Mouse (Mus musculus) MEL (cell line): ENCODE measurements around the gene Pip5k1b. TPM values are rescaled to one million over a fixed set of nuclear protein-coding genes. Genes with fewer than 3 reads are reported as not detected.

Source experiments
- DNase-seq: peaks from one replicate; pipeline ENCODE4 v3.0.0; 2011; ENCODE audit warnings: low read depth, low spot score
- H3K27ac ChIP-seq: 2 replicates; pipeline ENCODE4 v1.5.1; 2012; ENCODE audit warnings: low read depth, mild to moderate bottlenecking, control low read depth, low read length, moderate library complexity; ENCODE audit not compliant: control insufficient read depth
- H3K27me3 ChIP-seq, 2 experiments: fragments of 150-350 bp in 1 of 2; sonication (generic) in 1 of 2; 2 replicates each; pipeline ENCODE4 v1.6.1; 2012; ENCODE audit warnings: low read length in 2 of 2, mild to moderate bottlenecking in 2 of 2, improper control_type of control experiment in 1 of 2, moderate library complexity in 1 of 2; ENCODE audit not compliant: insufficient read depth in 2 of 2, control insufficient read depth in 1 of 2
- H3K36me3 ChIP-seq, 2 experiments: 2 replicates each; pipeline ENCODE4 v1.6.1; 2012 to 2014; ENCODE audit warnings: low read length in 2 of 2, improper control_type of control experiment in 1 of 2, inconsistent platforms in 1 of 2, mild to moderate bottlenecking in 1 of 2; ENCODE audit not compliant: insufficient read depth in 2 of 2, control insufficient read depth in 1 of 2
- H3K4me1 ChIP-seq, 2 experiments: fragments of 150-350 bp in 1 of 2; sonication (generic) in 1 of 2; 2 replicates each; pipeline ENCODE4 v1.6.1; 2012; ENCODE audit warnings: low read length in 2 of 2, improper control_type of control experiment in 1 of 2, mild to moderate bottlenecking in 1 of 2; ENCODE audit not compliant: insufficient read depth in 2 of 2, control insufficient read depth in 1 of 2
- H3K4me3 ChIP-seq, 2 experiments: fragments of 150-350 bp in 1 of 2; sonication (generic) in 1 of 2; 2 replicates each; pipeline ENCODE4 v1.5.1; 2012; ENCODE audit warnings: low read depth in 2 of 2, low read length in 2 of 2, mild to moderate bottlenecking in 2 of 2, moderate library complexity in 2 of 2, control low read depth in 1 of 2, improper control_type of control experiment in 1 of 2; ENCODE audit not compliant: control insufficient read depth in 1 of 2, insufficient read depth in 1 of 2
- H3K79me2 ChIP-seq: 2 replicates; pipeline ENCODE4 v1.6.1; 2012; ENCODE audit warnings: mild to moderate bottlenecking, low read length, moderate library complexity; ENCODE audit not compliant: control insufficient read depth, poor library complexity, insufficient read depth
- H3K9ac ChIP-seq: 2 replicates; pipeline ENCODE4 v1.6.1; 2012; ENCODE audit warnings: low read depth, mild to moderate bottlenecking, control low read depth, low read length, moderate library complexity; ENCODE audit not compliant: control insufficient read depth, poor library complexity, severe bottlenecking
- H3K9me3 ChIP-seq: fragments of 150-350 bp; sonication (generic); replicated peaks from 2 replicates; pipeline ENCODE4 v1.6.1; 2012; ENCODE audit warnings: mild to moderate bottlenecking, low read length, improper control_type of control experiment, moderate library complexity; ENCODE audit not compliant: insufficient read depth
- CHD1 ChIP-seq: IDR thresholded peaks from 2 replicates; pipeline ENCODE4 v1.6.1; 2012; ENCODE audit warnings: low read depth, mild to moderate bottlenecking, inconsistent platforms, low read length, improper control_type of control experiment
- CTCF ChIP-seq, 3 experiments: IDR thresholded peaks in 2 of 3; conservative IDR thresholded peaks in 1 of 3; 2 replicates each; pipeline ENCODE4 v1.5.1; 2011 to 2012; ENCODE audit warnings: low read length in 3 of 3, low read depth in 2 of 3, mild to moderate bottlenecking in 2 of 3, improper control_type of control experiment in 1 of 3, inconsistent platforms in 1 of 3, mixed read lengths in 1 of 3, moderate library complexity in 1 of 3; ENCODE audit not compliant: control insufficient read depth in 1 of 3, insufficient read depth in 1 of 3, poor library complexity in 1 of 3, severe bottlenecking in 1 of 3
- ELF1 ChIP-seq: IDR thresholded peaks from 2 replicates; pipeline ENCODE4 v1.6.1; 2014; ENCODE audit warnings: low read depth, mild to moderate bottlenecking, inconsistent platforms, low read length, improper control_type of control experiment, moderate library complexity
- ETS1 ChIP-seq: IDR thresholded peaks from 2 replicates; pipeline ENCODE4 v1.6.1; 2012; ENCODE audit warnings: low read depth, mild to moderate bottlenecking, inconsistent platforms, low read length, improper control_type of control experiment, moderate library complexity
- GABPA ChIP-seq: IDR thresholded peaks from 2 replicates; pipeline ENCODE4 v1.6.1; 2012; ENCODE audit warnings: low read depth, mild to moderate bottlenecking, inconsistent platforms, low read length, improper control_type of control experiment, moderate library complexity
- HCFC1 ChIP-seq: IDR thresholded peaks from 2 replicates; pipeline ENCODE4 v1.6.1; 2012; ENCODE audit warnings: low read depth, mild to moderate bottlenecking, inconsistent platforms, low read length, improper control_type of control experiment, moderate library complexity
- JUND ChIP-seq: IDR thresholded peaks from 2 replicates; pipeline ENCODE4 v1.6.1; 2011; ENCODE audit warnings: low read depth, mild to moderate bottlenecking, improper control_type of control experiment, low read length
- KAT2A ChIP-seq: conservative IDR thresholded peaks from 2 replicates; pipeline ENCODE4 v1.6.1; 2012; ENCODE audit warnings: low read depth, low read length, improper control_type of control experiment, inconsistent platforms
- MEF2A ChIP-seq: IDR thresholded peaks from 2 replicates; pipeline ENCODE4 v1.6.1; 2014; ENCODE audit warnings: low read depth, mild to moderate bottlenecking, inconsistent platforms, low read length, improper control_type of control experiment; ENCODE audit not compliant: poor library complexity, insufficient replicate concordance, severe bottlenecking; ENCODE audit errors: extremely low read depth
- MXI1 ChIP-seq: IDR thresholded peaks from 2 replicates; pipeline ENCODE4 v1.6.1; 2011; ENCODE audit warnings: mild to moderate bottlenecking, low read depth, low read length, improper control_type of control experiment
- MYC ChIP-seq: IDR thresholded peaks from 2 replicates; pipeline ENCODE4 v1.6.1; 2011; ENCODE audit warnings: low read depth, mild to moderate bottlenecking, low read length, improper control_type of control experiment, moderate library complexity
- NELFE ChIP-seq: IDR thresholded peaks from 2 replicates; pipeline ENCODE4 v1.6.1; 2011; ENCODE audit warnings: low read depth, low read length, improper control_type of control experiment
- NRF1 ChIP-seq: IDR thresholded peaks from 2 replicates; pipeline ENCODE4 v1.6.1; 2014; ENCODE audit warnings: low read depth, mild to moderate bottlenecking, inconsistent platforms, low read length, improper control_type of control experiment, moderate library complexity; ENCODE audit not compliant: poor library complexity, insufficient read depth, severe bottlenecking
- POLR2AphosphoS2 ChIP-seq: IDR thresholded peaks from 2 replicates; pipeline ENCODE4 v1.6.1; 2011; ENCODE audit warnings: low read length, improper control_type of control experiment
- RAD21 ChIP-seq: IDR thresholded peaks from 2 replicates; pipeline ENCODE4 v1.6.1; 2011; ENCODE audit warnings: mild to moderate bottlenecking, low read depth, low read length, improper control_type of control experiment
- SMC3 ChIP-seq: IDR thresholded peaks from 2 replicates; pipeline ENCODE4 v1.6.1; 2011; ENCODE audit warnings: low read depth, low read length, improper control_type of control experiment
- TAL1 ChIP-seq: IDR thresholded peaks from 2 replicates; pipeline ENCODE4 v1.6.1; 2012; ENCODE audit warnings: mild to moderate bottlenecking, inconsistent platforms, low read length, moderate library complexity, mixed read lengths
- TBP ChIP-seq: IDR thresholded peaks from 2 replicates; pipeline ENCODE4 v1.8.0; 2011; ENCODE audit warnings: low read depth, low read length, improper control_type of control experiment
- TCF12 ChIP-seq: IDR thresholded peaks from 2 replicates; pipeline ENCODE4 v1.6.1; 2014; ENCODE audit warnings: low read depth, mild to moderate bottlenecking, inconsistent platforms, low read length, improper control_type of control experiment, moderate library complexity
- UBTF ChIP-seq: IDR thresholded peaks from 2 replicates; pipeline ENCODE4 v1.6.1; 2012; ENCODE audit warnings: low read depth, mild to moderate bottlenecking, inconsistent platforms, low read length, improper control_type of control experiment, moderate library complexity, borderline replicate concordance; ENCODE audit not compliant: insufficient read depth
- USF1 ChIP-seq: IDR thresholded peaks from 2 replicates; pipeline ENCODE4 v1.6.1; 2014; ENCODE audit warnings: low read depth, mild to moderate bottlenecking, inconsistent platforms, low read length, improper control_type of control experiment, moderate library complexity
- ZNF384 ChIP-seq: IDR thresholded peaks from 2 replicates; pipeline ENCODE4 v1.6.1; 2012; ENCODE audit warnings: low read depth, mild to moderate bottlenecking, inconsistent platforms, low read length, improper control_type of control experiment
- polyA plus RNA-seq, 2 experiments: library from polyadenylated mRNA; stranded (reverse) in 1 of 2; unstranded in 1 of 2; fragments of >175 nt in 1 of 2; fragments of >200 nt in 1 of 2; gene quantifications; 2 replicates each; pipeline versions ENCODE4 v1.2.1 to v1.2.4; 2012; ENCODE audit warnings: low replicate concordance in 2 of 2, low read depth in 1 of 2; ENCODE audit not compliant: insufficient read length in 2 of 2, insufficient read depth in 1 of 2, missing spikeins in 1 of 2
- total RNA-seq: library from RNA; depleted of rRNA; stranded (reverse); fragments of 300-350 nt; gene quantifications from 2 replicates; pipeline ENCODE4 v1.2.3, GENCODE M21; 2012

Gene Pip5k1b
- total and polyA plus RNA-seq, 3 experiments: 3.4 to 10.0 TPM; not detected in 1

DNA sequence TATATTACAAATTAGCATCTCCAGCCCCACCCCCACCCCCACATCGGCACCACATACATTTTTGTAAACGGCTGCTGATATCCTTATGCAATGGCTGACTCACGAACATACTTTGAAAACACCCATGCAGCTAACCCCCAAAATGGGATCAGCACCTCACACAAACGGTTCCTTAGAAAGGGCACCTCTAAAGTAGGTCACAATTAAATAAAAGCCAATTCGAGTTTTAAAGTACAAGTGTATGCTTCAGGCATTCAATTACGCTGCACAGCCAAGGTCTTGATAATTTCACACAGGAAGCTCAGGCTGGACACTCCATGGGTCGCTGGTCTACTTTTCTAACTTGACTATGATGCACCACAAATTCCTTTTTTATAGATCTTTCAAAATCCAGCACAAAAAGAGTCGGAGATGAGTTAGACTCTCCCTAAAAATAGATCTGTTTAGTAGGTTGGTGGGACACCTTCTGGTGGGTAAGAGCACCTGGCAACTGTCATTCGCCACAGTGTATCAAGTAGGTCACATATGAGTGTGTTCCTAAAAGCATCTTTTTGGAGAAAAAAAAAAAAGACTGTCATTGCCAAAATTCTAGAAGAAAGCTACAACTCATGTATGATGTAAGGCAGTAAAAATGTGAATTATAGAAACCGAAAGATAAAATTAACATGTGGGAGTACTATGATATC lies 52.8 kb downstream of the Pip5k1b start:
- H3K9ac ChIP-seq: no peak overlapping the region
- no peak for DNase-seq
- H3K4me3 ChIP-seq: no peak overlapping the region
- H3K27ac ChIP-seq: no peak overlapping the region
- no peaks in the 10 kb centered on the region for H3K4me1 ChIP-seq
- TF ChIP-seq JUND: no peak
- no peak for TF ChIP-seq MEF2A
- TF ChIP-seq UBTF: no peak
- no peak for TF ChIP-seq ZNF384
- no peak for TF ChIP-seq MXI1
- TF ChIP-seq HCFC1: no peak
- TF ChIP-seq RAD21: no peak
- no peaks in the 10 kb centered on the region for H3K9me3 ChIP-seq
- H3K27me3 ChIP-seq: no peaks in the 10 kb centered on the region
- no peaks in the 10 kb centered on the region for H3K79me2 ChIP-seq
- H3K36me3 ChIP-seq: no peaks in the 10 kb centered on the region

- no peaks in the 10 kb centered on the region for H3K79me2 ChIP-seq
- H3K9ac ChIP-seq: no peak overlapping the region
- no peak overlapping the region for H3K4me3 ChIP-seq
- no peaks in the 10 kb centered on the region for H3K27me3 ChIP-seq
- no peak overlapping the region for H3K27ac ChIP-seq
- DNase-seq: no peak
- no peaks in the 10 kb centered on the region for H3K36me3 ChIP-seq
- no peak for TF ChIP-seq CTCF (IDR thresholded peaks at IDR 0.05 in 2 of 3, conservative IDR thresholded peaks at IDR 0.05 in 1 of 3; ENCODE audit: control insufficient read depth in 1 of 3, insufficient read depth in 1 of 3, low read depth in 2 of 3, low read length in 3 of 3, poor library complexity in 1 of 3, severe bottlenecking in 1 of 3)
- no peak for TF ChIP-seq TAL1
- TF ChIP-seq ELF1: no peak
- TF ChIP-seq JUND: no peak
- no peak for TF ChIP-seq MEF2A
- no peak for TF ChIP-seq RAD21
- TF ChIP-seq POLR2AphosphoS2: no peak
- TF ChIP-seq MXI1: no peak
- TF ChIP-seq GABPA: no peak
- no peak for TF ChIP-seq NRF1
- TF ChIP-seq ZNF384: no peak
- TF ChIP-seq TBP: no peak
- TF ChIP-seq MYC: no peak
- TF ChIP-seq USF1: no peak
- no peak for TF ChIP-seq KAT2A
- no peak for TF ChIP-seq CHD1
- no peak for TF ChIP-seq SMC3
- TF ChIP-seq ETS1: no peak
- no peak for TF ChIP-seq NELFE
- TF ChIP-seq TCF12: no peak
- H3K4me1 ChIP-seq: no peaks in the 10 kb centered on the region
- H3K9me3 ChIP-seq: no peaks in the 10 kb centered on the region
Measured at GRCm38 (mm10) chr19:24501525-24501924, 54.1 kb downstream of the Pip5k1b start.
